Comparison of ENCODE assay signal across 9 mouse cellular contexts in the genomic region with DNA sequence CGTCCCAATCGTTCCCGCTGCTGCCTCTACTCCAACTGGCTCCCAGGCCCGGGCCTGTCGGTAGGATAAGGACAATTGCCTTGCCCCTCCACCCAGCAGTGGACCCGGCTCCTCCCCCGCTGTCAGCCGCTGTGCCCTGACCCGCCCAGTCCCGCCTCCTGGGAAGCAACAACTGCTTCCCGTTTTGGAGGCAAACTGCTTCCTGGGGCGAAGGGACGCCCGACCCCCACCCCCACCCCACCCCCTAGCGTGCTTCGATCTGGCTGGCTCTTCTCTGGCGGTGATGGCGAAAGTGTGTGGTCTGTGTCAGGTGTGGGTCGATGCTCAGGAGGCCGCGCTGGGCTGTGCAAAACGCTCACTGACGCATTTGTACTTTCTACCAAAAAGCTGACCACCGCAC.
A peak's percentile ranks its signal among the peaks of the same experiment; 100 is the strongest.
DNase-seq lines count a peak whose midpoint lies in the region; ATAC-seq and TF ChIP-seq lines count a peak whose summit lies in the region.
"Had no signal": no experiment of that assay in that cellular context is flagged by ENCODE, and none has a peak within 500 bp of the region (broad histone marks: within the 10 kb centered on the region; RNA-seq: fewer than 3 reads in every experiment).

No protein-coding gene starts in this region.

- H3K4me1 ChIP-seq in forebrain, embryonic 12.5 days = peaks cover 3% of the 10 kb centered on the region; the same call in 1 of the 2 replicates
- H3K4me1 ChIP-seq in intestine, postnatal 0 days (replicated peaks; ENCODE audit: control insufficient read depth, insufficient read depth, low read length) = no peaks in the 10 kb centered on the region
- no peaks in the 10 kb centered on the region for H3K4me1 ChIP-seq in lung, embryonic 16.5 days (replicated peaks; ENCODE audit: control insufficient read depth, insufficient read depth, low read length)
- H3K4me1 ChIP-seq in testis, adult 2 months (ENCODE audit: control insufficient read depth, insufficient read depth, low read length) = no peaks in the 10 kb centered on the region
- no peaks in the 10 kb centered on the region for H3K4me1 ChIP-seq in thymus, adult 2 months (replicated peaks; ENCODE audit: control insufficient read depth, insufficient read depth, low read length)

- H3K27ac ChIP-seq in forebrain, embryonic 12.5 days = no peak overlapping the region
- no peak overlapping the region for H3K27ac ChIP-seq in intestine, postnatal 0 days (ENCODE audit: low read depth, low read length)
- no peak overlapping the region for H3K27ac ChIP-seq in lung, embryonic 16.5 days (ENCODE audit: low read length)
- H3K27ac ChIP-seq in testis, adult 2 months (ENCODE audit: control insufficient read depth, insufficient read depth, low read depth, low read length) = no peak overlapping the region
- H3K27ac ChIP-seq in thymus, adult 2 months (ENCODE audit: control insufficient read depth, insufficient read depth, low read length) = no peak overlapping the region

- 30% methylated on average over 24 of the region's 24 CpGs for WGBS in forebrain, embryonic 12.5 days
- 15% methylated on average over 24 of the region's 24 CpGs for WGBS in intestine, postnatal 0 days
- 18% methylated on average over 24 of the region's 24 CpGs for WGBS in lung, embryonic 16.5 days
- WGBS in thymus, adult 2 months = 39% methylated on average over 24 of the region's 24 CpGs

- H3K9ac ChIP-seq in forebrain, embryonic 12.5 days = no peak overlapping the region
- no peak overlapping the region for H3K9ac ChIP-seq in intestine, postnatal 0 days (ENCODE audit: low read depth, low read length)
- no peak overlapping the region for H3K9ac ChIP-seq in lung, embryonic 16.5 days (ENCODE audit: low read length)

- peak; percentile 29; the same call in 1 of the 2 replicates for TF ChIP-seq POLR2A in testis, adult 2 months (IDR thresholded peaks at IDR 0.05; ENCODE audit: control insufficient read depth, low read depth, low read length)
- no peak for TF ChIP-seq POLR2A in thymus, adult 2 months (IDR thresholded peaks at IDR 0.05; ENCODE audit: control insufficient read depth, extremely low read depth, insufficient read depth, low read length, poor library complexity)

- peak overlapping the region; percentile 32 for H3K4me3 ChIP-seq in forebrain, embryonic 12.5 days (replicated peaks)
- peak overlapping the region; percentile 23 for H3K4me3 ChIP-seq in intestine, postnatal 0 days (ENCODE audit: low read depth, low read length)
- H3K4me3 ChIP-seq in lung, embryonic 16.5 days (ENCODE audit: low read length) = peak overlapping the region; percentile 34
- peak overlapping the region; percentile 78 for H3K4me3 ChIP-seq in testis, adult 2 months (ENCODE audit: control insufficient read depth, low read depth, low read length)
- H3K4me3 ChIP-seq in thymus, adult 2 months (ENCODE audit: control insufficient read depth, insufficient read depth, low read length) = no peak overlapping the region
- H3K4me3 ChIP-seq: erythroblast, embryonic 14.5 days had no signal

- H3K27me3 ChIP-seq in forebrain, embryonic 12.5 days = no peaks in the 10 kb centered on the region
- H3K27me3 ChIP-seq in intestine, postnatal 0 days (replicated peaks; ENCODE audit: control insufficient read depth, insufficient read depth, low read length) = no peaks in the 10 kb centered on the region
- no peaks in the 10 kb centered on the region for H3K27me3 ChIP-seq in lung, embryonic 16.5 days (ENCODE audit: control insufficient read depth, insufficient read depth, low read depth, low read length)
- H3K27me3 ChIP-seq in testis, adult 2 months (ENCODE audit: control insufficient read depth, insufficient read depth, low read length) = no peaks in the 10 kb centered on the region
- H3K27me3 ChIP-seq in thymus, adult 2 months (ENCODE audit: control insufficient read depth, insufficient read depth, low read length) = no peaks in the 10 kb centered on the region

- TF ChIP-seq CTCF in intestine, postnatal 0 days (IDR thresholded peaks at IDR 0.05; ENCODE audit: low read depth) = no peak
- no peak for TF ChIP-seq CTCF in testis, adult 2 months (IDR thresholded peaks at IDR 0.05; ENCODE audit: control insufficient read depth, insufficient read depth, insufficient replicate concordance, low read depth, low read length)
- TF ChIP-seq CTCF in thymus, adult 2 months (IDR thresholded peaks at IDR 0.05; ENCODE audit: borderline replicate concordance, control insufficient read depth, extremely low read depth, insufficient read depth, low read length, poor library complexity) = no peak

- DNase-seq in cerebellum, postnatal 14 days = peak; percentile 13 to 20
- no peak for DNase-seq in cerebellum, adult 9-11 months
- DNase-seq in ES-CJ7 (ENCODE audit: low read depth, low spot score) = peak; percentile 70
- no peak for DNase-seq in thymus, adult 2 months

- H3K36me3 ChIP-seq in forebrain, embryonic 12.5 days (replicated peaks) = no peaks in the 10 kb centered on the region
- no peaks in the 10 kb centered on the region for H3K36me3 ChIP-seq in intestine, postnatal 0 days (ENCODE audit: control insufficient read depth, insufficient read depth)
- no peaks in the 10 kb centered on the region for H3K36me3 ChIP-seq in lung, embryonic 16.5 days (ENCODE audit: control insufficient read depth, insufficient read depth, low read length)
- H3K36me3 ChIP-seq in testis, adult 2 months (ENCODE audit: control insufficient read depth, insufficient read depth, low read length) = no peaks in the 10 kb centered on the region
- no peaks in the 10 kb centered on the region for H3K36me3 ChIP-seq in thymus, adult 2 months (ENCODE audit: control insufficient read depth, insufficient read depth, low read length)

- no peaks in the 10 kb centered on the region for H3K9me3 ChIP-seq in forebrain, embryonic 12.5 days
- no peaks in the 10 kb centered on the region for H3K9me3 ChIP-seq in intestine, postnatal 0 days (ENCODE audit: control insufficient read depth)
- H3K9me3 ChIP-seq in lung, embryonic 16.5 days (ENCODE audit: control insufficient read depth, low read length) = no peaks in the 10 kb centered on the region

- peak; percentile 55 for ATAC-seq in forebrain, embryonic 12.5 days (ENCODE audit: low FRiP score)
- ATAC-seq in intestine, postnatal 0 days = no peak
- ATAC-seq in lung, embryonic 16.5 days (ENCODE audit: low read depth) = peak; percentile 83

- peak overlapping the region; percentile 49 for H3K4me2 ChIP-seq in forebrain, embryonic 12.5 days
- H3K4me2 ChIP-seq in intestine, postnatal 0 days (replicated peaks; ENCODE audit: low read depth) = peak overlapping the region; percentile 64
- peak overlapping the region; percentile 51 for H3K4me2 ChIP-seq in lung, embryonic 16.5 days (ENCODE audit: low read depth, low read length)

Comparison
In these comparisons a context has a peak if more than half of its experiments do, and no peak if none do; other contexts are left out.
1. DNase-seq: peak in cerebellum, postnatal 14 days (2 of 2) and ES-CJ7 (single experiment); none in cerebellum, adult 9-11 months (single experiment) and thymus, adult 2 months (single experiment).
2. Peak in every context shown above with its lines, with median percentiles within 50 percentile points of each other: H3K4me2 ChIP-seq.